Mouse (Mus musculus): ENCODE measurements around the gene Olfr1367.

Gene Olfr1367

GRCm38 (mm10) chr13:21346610-21347009 lies at the start of gene Olfr1367:
Gene Olfr1367, plus strand, starts transcription at chr13:21346910.
- DNase-seq (ENCODE audit: low read depth): no peak

- DNase-seq (ENCODE audit: low read depth): no peak
Measured at GRCm38 (mm10) chr13:21298557-21298956, 48.2 kb upstream of the Olfr1367 start.

GRCm38 (mm10) chr13:21304483-21305066 lies 42.1 kb upstream of the Olfr1367 start:
- no peak for DNase-seq (ENCODE audit: low read depth)

GRCm38 (mm10) chr13:21309788-21310187 lies 36.9 kb upstream of the Olfr1367 start:
- DNase-seq (ENCODE audit: low read depth): no peak

- no peak for DNase-seq (ENCODE audit: low read depth)
Measured at GRCm38 (mm10) chr13:21311926-21312325, 34.8 kb upstream of the Olfr1367 start, which contains the start of gene Gpx6. Gene Gpx6, plus strand, starts transcription at chr13:21312125.

- DNase-seq (ENCODE audit: low read depth): no peak
Measured at GRCm38 (mm10) chr13:21312854-21313253, 33.9 kb upstream of the Olfr1367 start.

GRCm38 (mm10) chr13:21313903-21314302 lies 32.8 kb upstream of the Olfr1367 start:
- DNase-seq (ENCODE audit: low read depth): no peak

- no peak for DNase-seq (ENCODE audit: low read depth)
Measured at GRCm38 (mm10) chr13:21320262-21320661, 26.4 kb upstream of the Olfr1367 start.

GRCm38 (mm10) chr13:21321890-21322494 lies 24.7 kb upstream of the Olfr1367 start:
- DNase-seq (ENCODE audit: low read depth): no peak

GRCm38 (mm10) chr13:21322509-21323375 lies 24.0 kb upstream of the Olfr1367 start:
- DNase-seq (ENCODE audit: low read depth): peak; percentile 27

GRCm38 (mm10) chr13:21323405-21323804 lies 23.3 kb upstream of the Olfr1367 start:
- no peak for DNase-seq (ENCODE audit: low read depth)

GRCm38 (mm10) chr13:21326191-21326590 lies 20.5 kb upstream of the Olfr1367 start:
- DNase-seq (ENCODE audit: low read depth): peak; percentile 38

- peak; percentile 81 for DNase-seq (ENCODE audit: low read depth)
Measured at GRCm38 (mm10) chr13:21326657-21327211, 20.0 kb upstream of the Olfr1367 start.

GRCm38 (mm10) chr13:21327424-21327823 lies 19.3 kb upstream of the Olfr1367 start:
- DNase-seq (ENCODE audit: low read depth): peak; percentile 23

- DNase-seq (ENCODE audit: low read depth): no peak
Measured at GRCm38 (mm10) chr13:21350593-21350992, 3.9 kb downstream of the Olfr1367 start.

GRCm38 (mm10) chr13:21362621-21363248 lies 16.0 kb downstream of the Olfr1367 start, which contains the start of gene Zscan12:
Gene Zscan12, plus strand, starts transcription at chr13:21362820.
- DNase-seq (ENCODE audit: low read depth): peak; percentile 88

GRCm38 (mm10) chr13:21363719-21364118 lies 17.0 kb downstream of the Olfr1367 start:
- no peak for DNase-seq (ENCODE audit: low read depth)

- no peak for DNase-seq (ENCODE audit: low read depth)
Measured at GRCm38 (mm10) chr13:21366635-21367034, 19.9 kb downstream of the Olfr1367 start.

- DNase-seq (ENCODE audit: low read depth): no peak
Measured at GRCm38 (mm10) chr13:21372700-21373099, 26.0 kb downstream of the Olfr1367 start.

- DNase-seq (ENCODE audit: low read depth): no peak
Measured at GRCm38 (mm10) chr13:21377773-21378172, 31.1 kb downstream of the Olfr1367 start.

GRCm38 (mm10) chr13:21395211-21395610 lies 48.5 kb downstream of the Olfr1367 start:
- no peak for DNase-seq (ENCODE audit: low read depth)

GRCm38 (mm10) chr13:21395623-21396022 lies 48.9 kb downstream of the Olfr1367 start:
- no peak for DNase-seq (ENCODE audit: low read depth)

Data from c-Kit-positive CD71-positive TER-119-negative erythroid progenitor cells, embryonic 14.5 days (primary cell).